Mouse (Mus musculus) limb, embryonic 11.5 days (tissue): ENCODE results near the gene Mcam. TPM values are rescaled to one million over a fixed set of nuclear protein-coding genes. Genes with fewer than 3 reads are reported as not detected.

Source experiments
- ATAC-seq: fragments of 200-750 bp; cut with Nextera tagmentation; 2 replicates; pipeline ENCODE4 v1.8.0; 2017; ENCODE audit warnings: low read depth; ENCODE audit not compliant: insufficient number of reproducible peaks, low FRiP score, low TSS enrichment
- DNase-seq: peaks from one replicate; pipeline ENCODE4 v3.0.0-alpha.2; 2015; ENCODE audit warnings: low spot score
- H3K27ac ChIP-seq: fragments of 300-500 bp; sonication (generic); replicated peaks from 2 replicates; pipeline ENCODE4 v1.5.1; 2014; ENCODE audit warnings: low read depth, mild to moderate bottlenecking, low read length
- H3K27me3 ChIP-seq: fragments of 300-500 bp; sonication (generic); 2 replicates; pipeline ENCODE4 v1.6.1; 2014; ENCODE audit warnings: mild to moderate bottlenecking, low read length, mixed read lengths; ENCODE audit not compliant: control insufficient read depth, insufficient read depth
- H3K36me3 ChIP-seq: fragments of 300-500 bp; sonication (generic); 2 replicates; pipeline ENCODE4 v1.6.1; 2014; ENCODE audit warnings: mild to moderate bottlenecking, low read length, moderate library complexity, mixed read lengths; ENCODE audit not compliant: control insufficient read depth, insufficient read depth
- H3K4me1 ChIP-seq: fragments of 300-500 bp; sonication (generic); 2 replicates; pipeline ENCODE4 v1.6.1; 2014; ENCODE audit warnings: low read length, mixed read lengths; ENCODE audit not compliant: control insufficient read depth, insufficient read depth
- H3K4me2 ChIP-seq: fragments of 300-500 bp; sonication (generic); 2 replicates; pipeline ENCODE4 v1.6.1; 2014; ENCODE audit warnings: low read depth, mild to moderate bottlenecking, moderate library complexity; ENCODE audit not compliant: severe bottlenecking
- H3K4me3 ChIP-seq: fragments of 300-500 bp; sonication (generic); 2 replicates; pipeline ENCODE4 v1.5.1; 2014; ENCODE audit warnings: low read depth, low read length
- H3K9ac ChIP-seq: fragments of 300-500 bp; sonication (generic); 2 replicates; pipeline ENCODE4 v1.6.1; 2014; ENCODE audit warnings: mild to moderate bottlenecking, low read length
- H3K9me3 ChIP-seq: fragments of 300-500 bp; sonication (generic); 2 replicates; pipeline ENCODE4 v1.6.1; 2016; ENCODE audit warnings: low read length; ENCODE audit not compliant: control insufficient read depth
- WGBS: fragments of 180-500 bp; shearing (Covaris S2); extraction: QIAGEN DNeasy Blood & Tissue Kit; methylation state at CpG from one replicate; pipeline ENCODE4 v1.1.7; 2014; 5-methylcytosine and 5-hydroxymethylcytosine counted together
- polyA plus RNA-seq: library from polyadenylated mRNA; unstranded; fragments of >200 nt; fragmentation: Nextera tagmentation; extraction: Ambion mirVana; gene quantifications from 2 replicates; pipeline ENCODE4 v1.2.1, GENCODE M21; 2014

The Mcam gene
- polyA plus RNA-seq, 1 experiment from 2014 or later, result 12.7 TPM

DNA sequence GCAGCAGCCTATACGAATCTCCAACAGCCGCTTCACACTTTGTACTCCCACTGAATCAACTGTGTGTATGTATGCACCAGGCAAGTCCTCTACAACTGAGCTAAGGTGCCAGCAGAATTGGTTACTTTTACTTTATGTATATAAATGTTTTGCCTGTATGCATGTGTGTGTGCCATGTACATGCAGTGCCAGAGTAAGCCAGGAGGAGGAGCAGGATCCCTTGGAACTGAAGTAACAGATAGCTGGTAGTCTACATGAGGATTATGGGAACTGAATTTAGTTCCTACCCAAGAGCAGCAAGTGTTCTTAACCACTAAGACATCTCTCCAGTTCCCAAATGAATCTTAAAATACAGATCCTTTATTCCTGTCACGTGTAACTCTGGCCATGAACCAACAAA lies 48.0 kb downstream of the Mcam start:
- 94% methylated on average over 3 of the region's 3 CpGs for WGBS
- no peak overlapping the region for H3K4me2 ChIP-seq

DNA sequence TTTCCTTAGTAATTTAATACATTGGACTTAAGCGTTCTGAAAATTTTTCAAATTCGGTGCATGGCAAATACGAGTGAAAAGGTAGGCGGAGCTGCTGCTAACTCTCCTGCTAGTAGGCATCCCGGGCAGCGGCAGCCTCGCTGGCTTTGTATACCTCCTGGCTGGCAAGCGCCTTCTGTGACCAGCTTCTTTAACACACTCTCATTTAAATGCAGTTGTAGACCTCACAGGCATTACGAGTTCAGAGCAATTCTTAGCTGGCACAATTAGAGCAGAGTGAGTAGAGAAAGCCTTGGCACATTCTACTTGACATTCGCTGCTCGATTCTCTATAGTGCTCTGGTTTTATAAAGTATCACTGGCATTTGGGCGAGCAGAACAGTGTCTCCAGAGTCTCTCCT lies 54.0 kb downstream of the Mcam start:
- Histone ChIP-seq H3K4me1 (no peaks in the 10 kb centered on the region), H3K9me3 (no peaks in the 10 kb centered on the region), H3K9ac (no peak overlapping the region), H3K27me3 (no peaks in the 10 kb centered on the region), H3K36me3 (no peaks in the 10 kb centered on the region), H3K4me3 (no peak overlapping the region), H3K4me2 (no peak overlapping the region), H3K27ac (no peak overlapping the region)
- DNase-seq (no peak), ATAC-seq (no peak)
- 83% methylated on average over 12 of the region's 12 CpGs for WGBS

More for the DNA sequence above, 48.0 kb downstream of the Mcam start:
- Histone ChIP-seq H3K27ac (no peak overlapping the region), H3K36me3 (no peaks in the 10 kb centered on the region), H3K4me1 (no peaks in the 10 kb centered on the region), H3K9ac (no peak overlapping the region), H3K27me3 (no peaks in the 10 kb centered on the region), H3K4me3 (no peak overlapping the region), H3K9me3 (0 out of 2 replicates have a peak, but pooled peaks cover 3% of the 10 kb centered on the region)
- ATAC-seq, result no peak
- no peak for DNase-seq

DNA sequence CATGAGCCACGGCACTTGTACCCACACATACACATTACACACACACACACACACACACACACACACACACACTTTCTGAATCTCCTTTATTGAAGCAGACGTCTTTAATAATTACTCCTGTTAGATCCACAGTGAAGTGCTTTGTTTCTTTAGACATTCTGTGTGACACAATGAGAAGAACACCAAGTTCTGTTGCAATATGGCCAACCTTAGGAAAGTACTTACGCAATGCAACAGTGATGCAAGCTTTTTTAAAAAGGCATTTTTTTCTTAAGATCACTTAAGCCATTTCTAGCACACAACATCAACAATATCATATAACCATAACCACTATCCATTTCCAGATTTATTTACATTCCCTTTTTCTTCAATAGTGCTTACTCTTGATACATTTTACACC lies 56.9 kb downstream of the Mcam start:
- no peaks in the 10 kb centered on the region for H3K4me1 ChIP-seq
- no peaks in the 10 kb centered on the region for H3K9me3 ChIP-seq
- DNase-seq, result no peak
- ATAC-seq, result no peak
- whole genome bisulfite sequencing, result 74% methylated on average over 3 of the region's 3 CpGs
- H3K27ac ChIP-seq, result no peak overlapping the region
- H3K27me3 ChIP-seq, result no peaks in the 10 kb centered on the region
- H3K4me3 ChIP-seq, result no peak overlapping the region
- H3K9ac ChIP-seq, result no peak overlapping the region
- no peak overlapping the region for H3K4me2 ChIP-seq
- no peaks in the 10 kb centered on the region for H3K36me3 ChIP-seq

DNA sequence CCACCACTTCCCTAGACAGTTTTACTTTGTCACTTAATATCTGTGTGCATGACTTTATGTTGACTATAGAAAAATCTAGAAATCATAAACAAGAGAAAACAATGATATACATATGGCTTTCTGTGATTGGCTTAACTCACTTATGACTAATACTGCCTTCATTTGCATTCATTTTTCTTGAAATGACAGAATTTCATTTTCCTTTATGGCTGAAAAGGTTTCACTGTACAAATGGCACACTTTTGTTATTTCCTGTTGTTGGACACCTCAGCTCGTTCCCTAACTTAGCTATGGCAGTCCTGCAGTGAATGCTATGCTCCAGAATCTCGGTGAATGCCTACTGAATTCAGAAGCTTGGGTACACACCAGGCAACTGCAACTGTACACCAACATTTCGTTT lies 58.0 kb downstream of the Mcam start:
- Histone ChIP-seq H3K27me3 (no peaks in the 10 kb centered on the region), H3K9ac (no peak overlapping the region), H3K4me3 (no peak overlapping the region), H3K4me2 (no peak overlapping the region), H3K27ac (no peak overlapping the region), H3K9me3 (no peaks in the 10 kb centered on the region), H3K36me3 (no peaks in the 10 kb centered on the region), H3K4me1 (no peaks in the 10 kb centered on the region)
- no peak for ATAC-seq
- no peak for DNase-seq
- 88% methylated on average over 3 of the region's 3 CpGs for WGBS

Other genes starting within 250 kb of the Mcam start
- gene Thy1, start 91.1 kb upstream of the Mcam start, polyA plus RNA-seq, result 0.34 and 0.52 TPM in 2 replicates
- 6.8 and 8.7 TPM in 2 replicates for gene Usp2, start 67.4 kb upstream of the Mcam start, polyA plus RNA-seq
- gene Mfrp, start 32.7 kb upstream of the Mcam start, polyA plus RNA-seq, result 0.13 TPM in 1 of 2 replicates, not detected in the other
- gene C1qtnf5, start 27.2 kb upstream of the Mcam start, polyA plus RNA-seq, result 0.40 and 0.45 TPM in 2 replicates
- 0.10 TPM in 1 of 2 replicates, not detected in the other for gene Gm49380, start 21.0 kb upstream of the Mcam start, polyA plus RNA-seq
- 76.6 and 77.3 TPM in 2 replicates for gene Rnf26, start 21.0 kb upstream of the Mcam start, polyA plus RNA-seq
- gene Cbl, start 99.6 kb downstream of the Mcam start, polyA plus RNA-seq, result 19.2 and 21.7 TPM in 2 replicates
- not detected in 2 replicates for gene Ccdc153, start 106.2 kb downstream of the Mcam start, polyA plus RNA-seq
- 0.08 TPM in 1 of 2 replicates, not detected in the other for gene Pdzd3, start 117.0 kb downstream of the Mcam start, polyA plus RNA-seq
- gene Nlrx1, start 134.1 kb downstream of the Mcam start, polyA plus RNA-seq, result 2.7 and 3.0 TPM in 2 replicates
- 3.4 and 3.7 TPM in 2 replicates for gene Abcg4, start 154.1 kb downstream of the Mcam start, polyA plus RNA-seq
- 19.5 and 28.4 TPM in 2 replicates for gene Hinfp, start 171.2 kb downstream of the Mcam start, polyA plus RNA-seq
- 6.5 and 7.6 TPM in 2 replicates for gene C2cd2l, start 185.8 kb downstream of the Mcam start, polyA plus RNA-seq
- gene Dpagt1, start 191.6 kb downstream of the Mcam start, polyA plus RNA-seq, result 52.3 and 55.8 TPM in 2 replicates
- 507 and 525 TPM in 2 replicates for gene H2afx, start 200.2 kb downstream of the Mcam start, polyA plus RNA-seq
- 145 and 153 TPM in 2 replicates for gene Hmbs, start 209.8 kb downstream of the Mcam start, polyA plus RNA-seq
- gene Vps11, start 227.2 kb downstream of the Mcam start, polyA plus RNA-seq, result 26.4 and 26.6 TPM in 2 replicates
- 36.1 and 39.7 TPM in 2 replicates for gene Hyou1, start 245.0 kb downstream of the Mcam start, polyA plus RNA-seq